Mouse (Mus musculus) induced T-regulatory cell, adult 2 months (primary cell): Measurements from ENCODE around the gene BC055324.
A peak's percentile ranks its signal among the peaks of the same experiment; 100 is the strongest.

ENCODE experiments used
- DNase-seq: peaks from one replicate; pipeline ENCODE4 v3.0.0-alpha.2; 2012; ENCODE audit warnings: low read depth

Gene BC055324

DNA sequence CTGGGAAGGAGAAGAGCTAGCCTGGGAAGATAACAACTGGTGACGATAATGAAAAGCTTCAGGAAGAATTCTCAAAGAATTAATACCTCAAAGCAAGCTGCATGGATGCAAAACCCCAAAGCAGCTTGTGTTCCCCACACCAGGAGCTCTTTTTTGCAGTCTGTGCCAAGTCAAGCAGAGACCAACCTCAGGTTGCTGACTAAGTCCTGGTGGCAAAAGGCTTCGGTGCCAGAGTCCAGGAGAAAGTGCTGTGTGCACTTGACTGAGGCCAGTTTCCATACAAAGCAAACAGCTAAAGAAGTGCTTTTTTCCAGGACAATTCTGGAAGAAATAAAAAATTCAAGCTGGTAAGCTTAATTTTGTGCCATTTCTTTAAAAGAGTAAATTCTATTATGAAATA is 41.2 kb downstream of the BC055324 start:
- DNase-seq: no peak

GRCm38 (mm10) chr1:163942056-163942455 is 52.5 kb downstream of the BC055324 start:
- DNase-seq: no peak

DNA sequence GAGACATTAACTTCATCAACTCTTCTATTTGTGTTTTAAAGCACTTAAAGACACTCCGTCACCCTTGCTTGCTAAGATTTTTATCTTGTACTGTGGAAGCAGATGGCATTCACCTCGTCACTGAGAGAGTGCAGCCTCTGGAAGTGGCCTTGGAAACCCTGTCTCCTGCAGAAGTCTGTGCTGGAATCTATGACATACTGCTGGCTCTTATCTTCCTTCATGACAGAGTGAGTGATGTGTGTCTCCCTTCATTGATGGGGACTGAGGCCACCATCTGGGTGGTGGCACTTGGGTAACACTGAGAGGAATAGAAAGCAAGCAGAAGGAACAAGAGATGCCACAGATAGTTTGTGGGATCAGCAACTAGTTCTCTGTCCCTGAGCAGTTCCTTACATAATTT is 60.0 kb downstream of the BC055324 start:
- no peak for DNase-seq

- DNase-seq: no peak
These were observed 62.8 kb downstream of the BC055324 start for GRCm38 (mm10) chr1:163931801-163932200.

GRCm38 (mm10) chr1:163930458-163930794 is 64.2 kb downstream of the BC055324 start:
- DNase-seq: peak; percentile 69

DNA sequence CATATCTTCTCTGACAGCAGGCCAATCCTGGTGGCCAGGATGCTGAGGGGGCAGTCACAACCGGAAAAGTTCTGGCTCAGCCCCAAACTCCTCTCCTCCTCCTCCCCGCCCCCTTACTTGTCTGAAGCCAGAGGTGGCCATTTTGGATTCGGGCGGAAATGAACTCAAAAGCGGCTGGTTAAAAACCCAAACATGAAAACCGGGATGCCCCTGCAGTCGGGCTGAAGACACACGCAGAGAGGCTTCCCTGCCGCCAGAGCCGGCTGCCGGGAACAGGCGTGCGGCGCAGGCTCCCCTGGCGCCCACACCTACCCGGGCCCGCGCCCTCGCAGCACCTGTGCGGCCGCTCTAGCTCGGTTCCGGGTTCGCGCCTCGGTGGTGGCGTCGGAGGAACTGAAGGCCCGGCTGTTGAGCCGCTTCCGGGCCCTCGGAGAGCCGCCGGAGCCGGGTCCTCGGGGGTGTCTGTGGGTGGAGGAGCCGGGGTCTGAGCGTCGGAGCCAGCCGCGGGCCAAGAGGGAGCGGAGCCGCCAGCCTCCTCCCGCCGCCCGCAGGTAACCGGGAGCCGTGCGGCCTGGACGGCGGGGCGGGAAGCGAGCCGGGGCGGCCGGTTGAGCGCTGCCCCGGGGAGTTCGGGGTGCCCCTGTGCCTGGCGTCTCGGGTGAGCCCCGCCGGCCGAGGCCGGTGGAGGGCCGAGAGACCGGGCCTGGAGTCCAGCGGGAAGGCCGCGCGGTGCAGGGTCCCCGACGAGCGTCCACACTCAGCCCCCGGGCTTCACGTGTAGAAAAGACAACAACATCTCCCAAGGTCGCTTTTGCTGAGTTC is 64.7 kb downstream of the BC055324 start:
- DNase-seq: peak; percentile 98

GRCm38 (mm10) chr1:163928846-163929245 is 65.8 kb downstream of the BC055324 start, which contains the start of gene Scyl3:
Gene Scyl3, plus strand, starts transcription at chr1:163929100.
- peak; percentile 36 for DNase-seq

- no peak for DNase-seq
These were observed 70.5 kb downstream of the BC055324 start for GRCm38 (mm10) chr1:163924093-163924492.

DNA sequence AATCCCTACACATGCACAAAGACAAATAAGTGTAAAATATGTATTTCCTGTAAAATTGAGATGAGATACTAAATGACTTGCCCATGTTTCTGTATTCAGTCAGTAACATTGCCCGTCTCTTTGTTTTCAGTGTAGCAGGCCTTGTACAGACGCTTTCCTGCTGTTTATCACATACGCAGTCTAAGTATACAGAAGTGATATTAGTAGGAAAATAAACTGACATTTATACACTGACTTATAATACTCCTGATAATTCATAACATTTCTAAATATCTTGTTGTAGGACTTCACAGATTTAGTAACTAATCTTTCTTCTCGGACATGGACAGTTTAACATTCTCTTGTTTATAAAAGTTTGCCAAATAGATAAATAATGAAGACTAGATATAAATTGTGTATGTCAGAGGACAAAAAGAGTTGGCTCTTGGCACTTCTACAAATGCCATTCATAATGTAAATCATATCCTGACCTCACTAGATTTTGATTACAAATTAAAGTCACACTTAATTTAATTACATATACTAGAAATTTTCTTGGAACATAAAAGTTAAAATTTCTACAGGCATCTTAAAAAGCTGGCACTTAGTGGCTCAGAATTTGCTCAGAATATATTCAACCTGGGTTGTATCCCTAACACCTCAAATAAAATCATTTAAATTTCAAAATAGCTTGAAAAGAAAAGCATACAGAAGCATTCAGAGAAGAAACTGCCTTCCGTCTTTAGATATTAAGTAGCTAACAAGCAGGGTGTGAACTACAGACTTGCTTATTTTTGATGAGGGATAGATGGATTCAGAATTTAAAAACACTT is 77.0 kb downstream of the BC055324 start:
- DNase-seq: no peak

- DNase-seq: no peak
These were observed 82.6 kb downstream of the BC055324 start for GRCm38 (mm10) chr1:163911981-163912380.

DNA sequence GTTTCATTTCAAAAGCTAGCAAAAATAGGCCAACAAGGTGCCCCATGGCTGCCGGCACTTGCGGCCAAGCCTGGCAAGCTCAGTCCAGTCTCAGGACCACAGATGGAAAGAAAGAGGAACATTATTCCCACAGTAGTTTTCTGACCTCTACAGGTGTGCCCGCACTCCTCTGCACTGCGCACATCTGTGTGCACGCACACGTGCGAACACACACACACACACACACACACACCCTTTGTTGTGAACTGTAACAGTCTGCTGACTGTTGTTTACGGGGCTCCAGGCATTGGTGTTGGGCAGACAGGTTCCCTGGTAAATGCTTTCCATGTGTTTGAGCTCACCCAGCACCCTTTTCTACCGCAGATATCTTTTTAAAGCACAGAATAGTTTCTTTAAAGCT is 83.8 kb downstream of the BC055324 start:
- DNase-seq: no peak

DNA sequence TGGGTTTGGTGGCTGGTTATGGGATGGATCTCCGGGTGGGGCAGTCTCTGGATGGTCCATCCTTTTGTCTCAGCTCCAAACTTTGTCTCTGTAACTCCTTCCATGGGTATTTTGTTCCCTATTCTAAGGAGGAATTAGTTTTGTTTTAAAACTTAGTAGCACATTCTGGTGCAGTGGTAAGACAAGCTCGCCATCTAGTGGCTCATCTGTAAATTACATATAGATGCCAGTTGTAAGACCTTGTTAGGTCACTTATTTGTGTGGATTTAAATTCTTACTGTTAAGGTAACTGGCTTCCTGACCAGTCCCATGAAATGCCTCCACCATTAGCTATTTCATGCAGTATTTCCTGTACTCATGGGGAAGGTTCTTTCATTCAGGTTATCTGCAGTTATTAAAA is 84.3 kb downstream of the BC055324 start:
- peak; percentile 79 for DNase-seq

DNA sequence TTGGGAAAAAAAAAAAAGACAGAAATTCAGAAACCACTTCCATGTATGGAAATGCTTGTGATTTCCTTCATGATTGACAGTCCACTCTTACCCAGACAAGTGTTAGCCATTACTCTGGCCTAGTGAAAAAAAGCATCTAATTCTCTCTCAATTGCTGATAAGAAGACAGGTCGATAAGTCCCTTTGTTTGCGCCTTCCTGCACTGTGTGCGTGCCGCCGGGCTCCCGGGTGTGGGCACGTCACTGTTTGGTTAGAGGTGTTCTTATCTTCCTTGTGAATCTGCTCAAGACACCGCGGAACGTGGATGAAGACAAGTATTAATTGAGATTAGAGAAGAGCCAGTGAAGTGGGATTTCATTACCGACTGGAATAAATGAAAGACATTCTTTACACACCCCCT is 86.2 kb downstream of the BC055324 start:
- DNase-seq: no peak

GRCm38 (mm10) chr1:163907007-163907811 is 87.4 kb downstream of the BC055324 start:
- DNase-seq: no peak

DNA sequence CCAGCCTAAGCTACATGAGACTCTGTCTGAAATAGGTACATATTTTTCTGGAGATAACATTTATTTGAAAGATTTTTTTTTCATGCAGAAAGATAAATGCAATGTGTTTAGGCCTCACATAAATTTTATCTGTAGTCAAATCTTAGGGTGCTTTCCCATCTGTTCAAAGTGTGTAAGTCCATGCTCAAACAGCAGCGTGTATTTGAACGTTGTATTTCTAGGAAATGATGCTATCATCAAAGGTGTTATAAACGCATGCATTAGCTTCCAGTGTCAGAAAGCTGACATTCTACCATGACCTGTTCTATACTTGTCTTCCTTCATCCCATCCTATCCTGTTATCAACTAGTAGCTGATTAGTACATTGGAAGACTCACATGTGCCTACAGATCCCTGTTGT is 91.2 kb downstream of the BC055324 start:
- DNase-seq: peak; percentile 32

GRCm38 (mm10) chr1:163900168-163900567 is 94.4 kb downstream of the BC055324 start:
- no peak for DNase-seq

- DNase-seq: no peak
These were observed 95.0 kb downstream of the BC055324 start for GRCm38 (mm10) chr1:163899575-163899974.

DNA sequence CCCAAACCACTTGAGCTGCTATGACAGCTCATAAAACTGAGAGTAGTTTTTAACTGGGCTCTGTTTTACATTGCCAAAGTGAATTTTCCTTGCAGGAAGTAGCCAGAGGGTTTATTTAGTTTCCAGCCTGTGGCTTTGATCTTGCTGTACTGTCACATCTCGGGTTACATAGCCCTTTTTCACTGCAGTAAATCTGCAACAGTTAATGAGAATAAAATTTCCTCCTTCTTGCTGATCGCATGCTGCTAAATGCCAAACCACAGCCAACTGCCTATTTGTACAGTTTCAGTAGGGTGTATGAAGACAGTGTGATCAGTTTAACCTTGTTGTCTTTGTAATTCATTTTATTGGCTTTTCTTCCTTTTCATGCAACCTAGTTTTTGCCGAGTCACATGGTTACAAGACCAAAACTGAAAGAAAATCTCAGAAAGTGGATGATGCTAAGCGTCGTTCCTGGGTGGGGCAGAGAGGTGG is 96.3 kb downstream of the BC055324 start:
- peak; percentile 66 for DNase-seq
